Mouse (Mus musculus): Measurements from ENCODE around the gene Aurka.
A peak's percentile ranks its signal among the peaks of the same experiment; 100 is the strongest.

The Aurka gene

DNA sequence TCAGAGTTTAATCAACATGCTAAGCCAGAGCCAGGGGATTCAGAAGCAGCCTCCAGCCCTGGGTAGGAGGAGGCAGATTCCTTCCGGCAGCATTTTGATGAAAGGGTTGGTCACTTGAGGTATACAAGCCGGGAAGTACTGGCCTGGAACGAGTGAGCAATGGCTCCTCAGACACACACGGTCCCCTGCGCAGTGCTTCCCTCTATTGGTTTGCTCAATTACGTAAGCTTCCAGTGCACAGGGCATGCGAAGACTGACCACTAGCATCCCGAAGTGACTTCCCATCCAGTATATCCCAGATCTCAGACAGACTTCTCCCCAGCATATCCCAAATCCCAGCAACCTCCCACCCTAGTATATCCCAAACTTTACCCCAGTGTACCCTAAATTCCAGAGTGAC lies 42.1 kb downstream of the Aurka start:
- no peak for DNase-seq (ENCODE audit: low read depth)

DNA sequence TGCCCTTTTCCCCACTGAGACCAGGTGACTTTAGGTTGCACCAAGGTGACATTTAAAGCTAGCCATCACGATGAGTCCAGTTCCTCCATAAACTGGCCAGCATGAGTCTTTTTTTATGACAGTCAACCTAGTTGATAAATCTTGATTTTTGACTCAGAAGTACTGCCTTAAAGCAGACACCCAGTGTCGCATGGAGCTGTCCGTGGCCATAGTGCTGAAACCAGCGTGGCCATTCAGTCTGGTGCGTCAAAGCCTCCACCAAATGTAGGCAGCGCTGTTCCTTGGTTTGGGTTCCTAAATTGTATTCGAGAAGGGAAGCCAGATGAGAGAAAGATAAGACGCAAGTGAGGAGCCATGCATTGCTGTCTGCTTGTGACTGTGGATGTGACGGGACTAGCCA lies 49.5 kb downstream of the Aurka start:
- peak; percentile 48 for DNase-seq (ENCODE audit: low read depth)

DNA sequence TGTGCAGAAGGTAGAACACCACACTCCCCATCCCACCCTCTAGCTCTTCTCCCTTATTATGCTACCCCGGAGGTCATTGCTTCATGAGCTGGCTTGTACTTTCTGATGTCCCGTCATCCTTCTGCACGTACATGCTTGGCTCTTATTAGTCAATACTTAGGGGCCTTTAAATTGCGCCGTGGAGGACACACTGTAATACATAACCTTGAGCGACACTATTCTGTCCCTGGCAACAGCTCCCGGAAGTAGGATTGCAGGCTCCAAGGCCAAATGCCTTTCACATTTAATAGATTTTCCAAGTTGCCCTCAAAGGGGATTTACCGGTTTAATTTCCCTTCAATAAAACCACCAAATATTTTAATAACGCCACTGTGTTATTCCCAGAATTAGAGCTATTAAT lies 58.6 kb downstream of the Aurka start:
- no peak for DNase-seq (ENCODE audit: low read depth)

DNA sequence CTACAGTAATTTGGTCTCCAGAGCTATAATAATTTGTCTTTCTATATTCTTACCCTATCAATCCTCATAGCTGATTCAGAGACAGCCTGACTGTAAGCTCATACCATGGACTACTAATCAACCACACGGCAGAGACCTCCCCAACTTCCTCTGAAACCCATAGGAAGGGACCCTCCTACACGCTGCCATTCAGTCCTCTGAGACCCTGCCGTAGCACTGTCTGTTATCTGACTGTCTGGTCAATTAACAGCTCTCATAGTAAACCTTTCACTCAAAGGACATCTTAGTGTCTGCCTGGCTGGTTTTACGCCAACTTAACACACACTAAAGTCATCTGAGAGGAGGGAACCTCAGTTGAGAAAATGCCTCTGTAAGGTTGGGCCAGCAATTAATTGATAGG lies 63.8 kb downstream of the Aurka start:
- DNase-seq (ENCODE audit: low read depth), result no peak

Measured in c-Kit-positive CD71-positive TER-119-negative erythroid progenitor cells, embryonic 14.5 days (primary cell).